Mouse (Mus musculus): ENCODE results near the gene Frs2. TPM values are rescaled to one million over a fixed set of nuclear protein-coding genes. Genes with fewer than 3 reads are reported as not detected.

The Frs2 gene
- polyA plus RNA-seq (2014; fragmentation: Nextera tagmentation; extraction: Ambion mirVana) = 27.2 and 28.5 TPM in 2 replicates

- DNase-seq (ENCODE audit: low spot score) = peak; percentile 96
- H3K4me2 ChIP-seq (ENCODE audit: low read length) = peak within 1 kb of the TSS; percentile 83
- no peaks in the 10 kb centered on the region for H3K9me3 ChIP-seq (replicated peaks; ENCODE audit: control insufficient read depth, low read length)
- H3K4me3 ChIP-seq (ENCODE audit: low read depth, low read length) = peak within 1 kb of the TSS; percentile 98
- peaks cover 8% of the 10 kb centered on the region for H3K4me1 ChIP-seq (ENCODE audit: control insufficient read depth, insufficient read depth, low read length)
- under 1% methylated on average over 45 of the region's 57 CpGs for WGBS
- 0 out of 2 replicates have a peak, but pooled peaks cover 3% of the 10 kb centered on the region for H3K27me3 ChIP-seq (replicated peaks; ENCODE audit: control insufficient read depth, insufficient read depth, low read length)
- peak; percentile 98 for ATAC-seq
- peak within 1 kb of the TSS; percentile 95 for H3K9ac ChIP-seq (ENCODE audit: low read length)
- no peaks in the 10 kb centered on the region for H3K36me3 ChIP-seq (ENCODE audit: control insufficient read depth, insufficient read depth, low read length)
- H3K27ac ChIP-seq (ENCODE audit: low read depth, low read length) = peak within 1 kb of the TSS; percentile 87
These were observed at the start of gene Frs2 for GRCm38 (mm10) chr10:117148361-117149003. Frs2 (minus strand) TSS chr10:117148534.

GRCm38 (mm10) chr10:117196696-117197095 is 48.4 kb upstream of the Frs2 start:
- 86% methylated on average over 3 of the region's 3 CpGs for WGBS
- no peaks in the 10 kb centered on the region for H3K27me3 ChIP-seq (replicated peaks; ENCODE audit: control insufficient read depth, insufficient read depth, low read length)
- H3K4me3 ChIP-seq (ENCODE audit: low read depth, low read length) = no peak overlapping the region
- no peaks in the 10 kb centered on the region for H3K9me3 ChIP-seq (replicated peaks; ENCODE audit: control insufficient read depth, low read length)
- ATAC-seq (no peak), DNase-seq (ENCODE audit: low spot score) (no peak)
- no peak overlapping the region for H3K4me2 ChIP-seq (ENCODE audit: low read length)
- H3K27ac ChIP-seq (ENCODE audit: low read depth, low read length) = no peak overlapping the region
- no peak overlapping the region for H3K9ac ChIP-seq (ENCODE audit: low read length)
- H3K36me3 ChIP-seq (ENCODE audit: control insufficient read depth, insufficient read depth, low read length) = no peaks in the 10 kb centered on the region
- no peaks in the 10 kb centered on the region for H3K4me1 ChIP-seq (ENCODE audit: control insufficient read depth, insufficient read depth, low read length)

GRCm38 (mm10) chr10:117195748-117196147 is 47.4 kb upstream of the Frs2 start:
- DNase-seq (ENCODE audit: low spot score) (no peak), ATAC-seq (no peak)
- Histone ChIP-seq H3K4me2 (ENCODE audit: low read length) (no peak overlapping the region), H3K9ac (ENCODE audit: low read length) (no peak overlapping the region), H3K4me1 (ENCODE audit: control insufficient read depth, insufficient read depth, low read length) (no peaks in the 10 kb centered on the region), H3K36me3 (ENCODE audit: control insufficient read depth, insufficient read depth, low read length) (no peaks in the 10 kb centered on the region), H3K9me3 (replicated peaks; ENCODE audit: control insufficient read depth, low read length) (no peaks in the 10 kb centered on the region), H3K27me3 (replicated peaks; ENCODE audit: control insufficient read depth, insufficient read depth, low read length) (no peaks in the 10 kb centered on the region), H3K4me3 (ENCODE audit: low read depth, low read length) (no peak overlapping the region), H3K27ac (ENCODE audit: low read depth, low read length) (no peak overlapping the region)
- 94% methylated on average over 4 of the region's 4 CpGs for WGBS

GRCm38 (mm10) chr10:117195005-117195404 is 46.7 kb upstream of the Frs2 start:
- Histone ChIP-seq H3K36me3 (ENCODE audit: control insufficient read depth, insufficient read depth, low read length) (no peaks in the 10 kb centered on the region), H3K4me3 (ENCODE audit: low read depth, low read length) (no peak overlapping the region), H3K9ac (ENCODE audit: low read length) (no peak overlapping the region), H3K4me2 (ENCODE audit: low read length) (no peak overlapping the region), H3K27me3 (replicated peaks; ENCODE audit: control insufficient read depth, insufficient read depth, low read length) (no peaks in the 10 kb centered on the region), H3K27ac (ENCODE audit: low read depth, low read length) (no peak overlapping the region), H3K9me3 (replicated peaks; ENCODE audit: control insufficient read depth, low read length) (no peaks in the 10 kb centered on the region), H3K4me1 (ENCODE audit: control insufficient read depth, insufficient read depth, low read length) (no peaks in the 10 kb centered on the region)
- no peak for DNase-seq (ENCODE audit: low spot score)
- WGBS = 94% methylated on average over 12 of the region's 12 CpGs
- no peak for ATAC-seq

- 80% methylated on average over 5 of the region's 5 CpGs for WGBS
- no peaks in the 10 kb centered on the region for H3K4me1 ChIP-seq (ENCODE audit: control insufficient read depth, insufficient read depth, low read length)
- no peak overlapping the region for H3K9ac ChIP-seq (ENCODE audit: low read length)
- H3K4me3 ChIP-seq (ENCODE audit: low read depth, low read length) = no peak overlapping the region
- no peak for ATAC-seq
- no peaks in the 10 kb centered on the region for H3K9me3 ChIP-seq (replicated peaks; ENCODE audit: control insufficient read depth, low read length)
- no peak overlapping the region for H3K4me2 ChIP-seq (ENCODE audit: low read length)
- H3K27ac ChIP-seq (ENCODE audit: low read depth, low read length) = no peak overlapping the region
- no peaks in the 10 kb centered on the region for H3K36me3 ChIP-seq (ENCODE audit: control insufficient read depth, insufficient read depth, low read length)
- no peak for DNase-seq (ENCODE audit: low spot score)
- no peaks in the 10 kb centered on the region for H3K27me3 ChIP-seq (replicated peaks; ENCODE audit: control insufficient read depth, insufficient read depth, low read length)
These were observed 45.0 kb upstream of the Frs2 start for GRCm38 (mm10) chr10:117193364-117193763.

GRCm38 (mm10) chr10:117185399-117186089 is 37.2 kb upstream of the Frs2 start:
- Histone ChIP-seq H3K36me3 (ENCODE audit: control insufficient read depth, insufficient read depth, low read length) (no peaks in the 10 kb centered on the region), H3K4me2 (ENCODE audit: low read length) (no peak overlapping the region), H3K27me3 (replicated peaks; ENCODE audit: control insufficient read depth, insufficient read depth, low read length) (no peaks in the 10 kb centered on the region), H3K9ac (ENCODE audit: low read length) (no peak overlapping the region), H3K27ac (ENCODE audit: low read depth, low read length) (no peak overlapping the region), H3K9me3 (replicated peaks; ENCODE audit: control insufficient read depth, low read length) (no peaks in the 10 kb centered on the region), H3K4me1 (ENCODE audit: control insufficient read depth, insufficient read depth, low read length) (no peaks in the 10 kb centered on the region), H3K4me3 (ENCODE audit: low read depth, low read length) (no peak overlapping the region)
- no peak for DNase-seq (ENCODE audit: low spot score)
- no peak for ATAC-seq
- 69% methylated on average over 9 of the region's 9 CpGs for WGBS

GRCm38 (mm10) chr10:117181098-117181497 is 32.8 kb upstream of the Frs2 start:
- Histone ChIP-seq H3K9ac (ENCODE audit: low read length) (no peak overlapping the region), H3K36me3 (ENCODE audit: control insufficient read depth, insufficient read depth, low read length) (no peaks in the 10 kb centered on the region), H3K4me1 (ENCODE audit: control insufficient read depth, insufficient read depth, low read length) (no peaks in the 10 kb centered on the region), H3K27ac (ENCODE audit: low read depth, low read length) (no peak overlapping the region), H3K9me3 (replicated peaks; ENCODE audit: control insufficient read depth, low read length) (no peaks in the 10 kb centered on the region), H3K4me3 (ENCODE audit: low read depth, low read length) (no peak overlapping the region), H3K27me3 (replicated peaks; ENCODE audit: control insufficient read depth, insufficient read depth, low read length) (no peaks in the 10 kb centered on the region), H3K4me2 (ENCODE audit: low read length) (no peak overlapping the region)
- no peak for ATAC-seq
- DNase-seq (ENCODE audit: low spot score) = no peak
- whole genome bisulfite sequencing = 58% methylated on average over 3 of the region's 3 CpGs

- H3K9ac ChIP-seq (ENCODE audit: low read length) = no peak overlapping the region
- DNase-seq (ENCODE audit: low spot score) = no peak
- no peak overlapping the region for H3K27ac ChIP-seq (ENCODE audit: low read depth, low read length)
- H3K4me3 ChIP-seq (ENCODE audit: low read depth, low read length) = no peak overlapping the region
- no peaks in the 10 kb centered on the region for H3K36me3 ChIP-seq (ENCODE audit: control insufficient read depth, insufficient read depth, low read length)
- no peak for ATAC-seq
- no peaks in the 10 kb centered on the region for H3K27me3 ChIP-seq (replicated peaks; ENCODE audit: control insufficient read depth, insufficient read depth, low read length)
- H3K9me3 ChIP-seq (replicated peaks; ENCODE audit: control insufficient read depth, low read length) = no peaks in the 10 kb centered on the region
- H3K4me1 ChIP-seq (ENCODE audit: control insufficient read depth, insufficient read depth, low read length) = no peaks in the 10 kb centered on the region
- 60% methylated on average over 12 of the region's 12 CpGs for WGBS
- no peak overlapping the region for H3K4me2 ChIP-seq (ENCODE audit: low read length)
These were observed 26.3 kb upstream of the Frs2 start for GRCm38 (mm10) chr10:117174645-117175044.
